Mouse (Mus musculus) myocyte (in vitro differentiated cells): Measurements from ENCODE around the gene Pih1d1. TPM values are rescaled to one million over a fixed set of nuclear protein-coding genes. Genes with fewer than 3 reads are reported as not detected.

ENCODE experiments used
- H3K27me3 ChIP-seq: one replicate; pipeline ENCODE4 v1.6.1; 2011; ENCODE audit not compliant: control insufficient read depth, insufficient read depth, insufficient read length
- H3K36me3 ChIP-seq: one replicate; pipeline ENCODE4 v1.6.1; 2011; ENCODE audit not compliant: control insufficient read depth, insufficient read depth
- H3K4me2 ChIP-seq: one replicate; pipeline ENCODE4 v1.6.1; 2011; ENCODE audit warnings: low read depth, control low read depth
- H3K4me3 ChIP-seq: one replicate; pipeline ENCODE4 v1.5.1; 2011; ENCODE audit warnings: mild to moderate bottlenecking, control low read depth, moderate library complexity
- H3K79me2 ChIP-seq: one replicate; pipeline ENCODE4 v1.6.1; 2011; ENCODE audit not compliant: control insufficient read depth, insufficient read depth
- H3ac ChIP-seq: one replicate; pipeline ENCODE4 v1.6.1; 2011; ENCODE audit not compliant: control insufficient read depth, insufficient read length
- CEBPB ChIP-seq: IDR thresholded peaks from 2 replicates; pipeline ENCODE4 v1.6.1; 2011; ENCODE audit warnings: mild to moderate bottlenecking, moderate library complexity; ENCODE audit not compliant: poor library complexity, insufficient read depth, severe bottlenecking
- E2F4 ChIP-seq: IDR thresholded peaks from one replicate; pipeline ENCODE4 v1.6.1; 2011; ENCODE audit warnings: mild to moderate bottlenecking, control low read depth, moderate library complexity; ENCODE audit not compliant: insufficient read depth
- MAX ChIP-seq: IDR thresholded peaks from one replicate; pipeline ENCODE4 v1.6.1; 2011; ENCODE audit warnings: low read depth, mild to moderate bottlenecking, control low read depth
- MYOD1 ChIP-seq, 3 experiments: IDR thresholded peaks; one replicate each; pipeline ENCODE4 v1.6.1; 2011; ENCODE audit warnings: control low read depth in 2 of 3, low read depth in 2 of 3, mild to moderate bottlenecking in 2 of 3, moderate library complexity in 1 of 3; ENCODE audit not compliant: insufficient read length in 2 of 3, control insufficient read depth in 1 of 3
- MYOG ChIP-seq, 3 experiments: IDR thresholded peaks; one replicate each; pipeline ENCODE4 v1.6.1; 2011; ENCODE audit warnings: control low read depth in 2 of 3, low read depth in 2 of 3, mild to moderate bottlenecking in 2 of 3; ENCODE audit not compliant: insufficient read length in 2 of 3, control insufficient read depth in 1 of 3, insufficient read depth in 1 of 3
- POLR2A ChIP-seq: IDR thresholded peaks from one replicate; pipeline ENCODE4 v1.6.1; 2011; ENCODE audit warnings: low read depth, mild to moderate bottlenecking, control low read depth, moderate library complexity; ENCODE audit not compliant: insufficient read length
- POLR2AphosphoS2 ChIP-seq: IDR thresholded peaks from one replicate; pipeline ENCODE4 v1.6.1; 2011; ENCODE audit warnings: low read depth, control low read depth; ENCODE audit not compliant: insufficient read length
- REST ChIP-seq: IDR thresholded peaks from one replicate; pipeline ENCODE4 v1.6.1; 2011; ENCODE audit warnings: mild to moderate bottlenecking, control low read depth, moderate library complexity; ENCODE audit not compliant: insufficient read depth, insufficient read length
- SRF ChIP-seq: IDR thresholded peaks from one replicate; pipeline ENCODE4 v1.6.1; 2011; ENCODE audit warnings: low read depth; ENCODE audit not compliant: control insufficient read depth, insufficient read length
- TCF12 ChIP-seq: IDR thresholded peaks from one replicate; pipeline ENCODE4 v1.6.1; 2011; ENCODE audit warnings: mild to moderate bottlenecking, control low read depth; ENCODE audit not compliant: poor library complexity, insufficient read depth, severe bottlenecking
- TCF3 ChIP-seq: IDR thresholded peaks from one replicate; pipeline ENCODE4 v1.6.1; 2011; ENCODE audit warnings: low read depth, control low read depth; ENCODE audit not compliant: insufficient read length
- USF1 ChIP-seq: IDR thresholded peaks from one replicate; pipeline ENCODE4 v1.6.1; 2011; ENCODE audit warnings: low read depth, mild to moderate bottlenecking, control low read depth, moderate library complexity
- polyA plus RNA-seq: library from polyadenylated mRNA; unstranded; fragments of >200 nt; fragmentation: generic; extraction: Trizol; gene quantifications from one replicate; pipeline ENCODE4 v1.2.1, GENCODE M21; 2012; ENCODE audit warnings: missing spikeins

Gene Pih1d1
- 81.9 TPM for polyA plus RNA-seq

DNA sequence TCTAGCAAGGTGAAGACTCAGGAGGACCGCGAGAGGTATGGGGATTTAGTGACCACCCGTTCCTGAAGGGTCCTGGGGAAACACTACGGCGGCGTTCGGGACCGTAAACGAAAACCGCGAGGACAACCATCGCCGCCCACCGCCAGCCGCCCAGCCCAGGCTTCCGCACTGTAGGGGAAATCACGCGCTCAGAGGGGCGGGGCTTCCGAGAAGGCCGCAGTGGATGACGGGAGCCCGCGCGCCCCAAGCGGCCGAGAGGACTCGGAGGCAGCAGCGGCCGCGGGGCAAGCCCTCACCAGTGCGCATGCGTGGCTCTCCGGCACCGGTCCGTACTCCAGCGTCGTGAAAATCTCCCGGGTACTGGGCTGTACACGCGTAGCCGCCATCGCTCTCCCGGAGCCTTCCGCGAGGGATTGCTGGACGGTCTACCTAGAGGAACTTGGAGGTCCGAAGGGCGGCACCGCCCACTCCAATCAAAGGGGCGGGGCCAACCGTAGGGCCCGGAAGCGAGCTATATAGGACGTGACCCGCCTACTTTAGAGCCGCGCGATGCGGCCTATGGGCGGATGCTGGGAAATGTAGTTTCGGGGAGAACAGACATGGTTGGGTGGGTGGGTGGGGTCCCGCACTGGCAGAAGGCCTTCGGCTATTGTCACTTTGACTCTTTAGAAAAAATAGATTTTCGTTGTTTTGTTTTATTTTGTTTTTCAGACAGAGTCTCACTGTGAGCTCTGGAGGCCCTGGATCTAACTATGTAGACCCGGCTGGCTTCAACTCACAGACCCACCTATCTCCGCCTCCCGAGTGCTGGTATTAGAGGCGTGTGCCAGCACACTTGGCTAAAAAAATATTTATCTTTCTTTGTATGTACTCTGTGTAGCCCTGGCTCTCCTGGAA, at the start of gene Pih1d1, which contains the start of gene Aldh16a1:
TSS of gene Pih1d1 (plus strand) at position 208 of the 897 bp plus-strand sequence.
TSS of gene Aldh16a1 (minus strand) at position 489 of the 897 bp plus-strand sequence.
- Histone ChIP-seq H3K79me2 (peaks cover 3% of the 10 kb centered on the region), H3ac (peak within 1 kb of the TSS; percentile 20), H3K4me2 (peak within 1 kb of the TSS; percentile 97), H3K27me3 (no peaks in the 10 kb centered on the region), H3K36me3 (no peaks in the 10 kb centered on the region), H3K4me3 (peak within 1 kb of the TSS; percentile 86)
- TF ChIP-seq USF1, result peak; percentile 39
- no peak for TF ChIP-seq TCF3
- peak; percentile 94 for TF ChIP-seq POLR2AphosphoS2
- TF ChIP-seq SRF, result peak; percentile 94
- TF ChIP-seq CEBPB, result no peak
- TF ChIP-seq REST, result no peak
- peak; percentile 90 for TF ChIP-seq POLR2A
- no peak for TF ChIP-seq MYOG (IDR thresholded peaks at IDR 0.05; ENCODE audit: control insufficient read depth in 1 of 3, insufficient read depth in 1 of 3, insufficient read length in 2 of 3, low read depth in 2 of 3)
- no peak for TF ChIP-seq MYOD1 (IDR thresholded peaks at IDR 0.05; ENCODE audit: control insufficient read depth in 1 of 3, insufficient read length in 2 of 3, low read depth in 2 of 3)
- TF ChIP-seq MAX, result no peak
- peak; percentile 71 for TF ChIP-seq E2F4
- no peak for TF ChIP-seq TCF12

DNA sequence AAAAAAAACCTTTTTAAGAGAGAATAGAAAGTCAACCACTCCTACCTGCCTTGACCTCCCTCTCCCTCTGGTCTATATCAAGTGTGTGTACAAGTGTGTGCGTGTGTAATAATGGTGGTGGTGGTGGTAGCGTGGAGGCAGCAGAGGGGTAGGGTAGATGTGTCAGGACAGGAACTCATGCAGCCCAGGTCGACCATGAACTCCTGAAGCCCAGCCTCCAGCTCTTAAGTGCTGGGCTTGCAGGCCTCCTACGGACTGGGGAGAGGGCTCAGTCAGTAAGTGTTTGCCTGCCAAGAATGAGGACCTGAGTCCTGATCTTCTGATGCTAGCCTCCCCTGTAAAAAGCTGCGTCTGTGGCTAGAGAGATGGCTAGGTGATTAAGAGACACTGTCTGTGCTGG, 49.2 kb upstream of the Pih1d1 start:
- TF ChIP-seq TCF3 (no peak), MAX (no peak), MYOD1 (IDR thresholded peaks at IDR 0.05; ENCODE audit: control insufficient read depth in 1 of 3, insufficient read length in 2 of 3, low read depth in 2 of 3) (no peak), E2F4 (no peak)
- H3K4me2 ChIP-seq, result no peak overlapping the region
- H3K36me3 ChIP-seq, result no peaks in the 10 kb centered on the region
- no peaks in the 10 kb centered on the region for H3K27me3 ChIP-seq
- H3K4me3 ChIP-seq, result no peak overlapping the region
- H3ac ChIP-seq, result no peak overlapping the region
- no peaks in the 10 kb centered on the region for H3K79me2 ChIP-seq

DNA sequence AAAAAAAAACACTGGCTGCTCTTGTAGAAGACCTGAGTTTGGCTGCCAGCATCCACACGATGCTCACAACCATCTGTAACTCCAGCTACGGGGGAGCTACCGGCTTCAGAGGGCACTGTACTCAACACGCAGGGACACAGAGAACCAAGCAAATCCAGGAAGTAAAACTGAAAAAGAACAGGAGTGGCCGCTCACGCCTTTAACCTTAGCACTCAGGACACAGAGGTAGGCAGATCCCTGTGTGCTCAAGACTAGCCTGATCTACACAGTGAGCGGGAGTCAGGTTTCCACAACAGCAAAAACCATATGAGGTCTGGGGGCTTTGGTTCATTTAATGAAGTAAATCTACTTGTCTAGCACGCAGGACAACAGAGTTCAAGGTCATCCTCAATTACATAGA, 48.6 kb upstream of the Pih1d1 start:
- H3K4me3 ChIP-seq, result no peak overlapping the region
- no peaks in the 10 kb centered on the region for H3K79me2 ChIP-seq
- no peak overlapping the region for H3ac ChIP-seq
- H3K27me3 ChIP-seq, result no peaks in the 10 kb centered on the region
- H3K4me2 ChIP-seq, result no peak overlapping the region
- TF ChIP-seq MYOD1 (IDR thresholded peaks at IDR 0.05; ENCODE audit: control insufficient read depth in 1 of 3, insufficient read length in 2 of 3, low read depth in 2 of 3) (no peak), POLR2AphosphoS2 (no peak), E2F4 (no peak), SRF (no peak), MYOG (IDR thresholded peaks at IDR 0.05; ENCODE audit: control insufficient read depth in 1 of 3, insufficient read depth in 1 of 3, insufficient read length in 2 of 3, low read depth in 2 of 3) (no peak), USF1 (no peak), TCF12 (no peak), POLR2A (no peak), MAX (no peak)
- H3K36me3 ChIP-seq, result no peaks in the 10 kb centered on the region

DNA sequence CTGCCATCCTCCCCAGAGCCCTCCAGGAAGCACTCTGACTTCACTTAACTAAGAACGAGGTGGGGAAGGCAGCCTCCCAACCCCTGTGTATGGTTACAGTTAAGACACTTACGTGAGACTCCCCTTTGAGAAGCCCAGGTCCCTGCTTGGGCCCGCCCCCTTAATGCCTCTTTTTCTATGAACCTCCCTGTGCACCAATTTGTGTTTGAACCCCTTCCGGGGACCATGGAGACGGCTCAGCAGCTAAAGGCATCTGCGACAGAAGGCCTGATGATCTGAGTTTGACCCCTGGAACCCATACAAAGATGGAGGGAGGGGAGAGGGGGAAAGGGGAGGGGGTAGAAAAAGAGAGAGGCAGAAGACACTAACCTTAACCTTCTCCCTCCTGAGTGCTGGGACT, 47.7 kb upstream of the Pih1d1 start:
- TF ChIP-seq TCF3, result no peak
- TF ChIP-seq TCF12, result no peak
- TF ChIP-seq SRF, result no peak
- no peak for TF ChIP-seq REST
- no peak for TF ChIP-seq MYOG (IDR thresholded peaks at IDR 0.05; ENCODE audit: control insufficient read depth in 1 of 3, insufficient read depth in 1 of 3, insufficient read length in 2 of 3, low read depth in 2 of 3)
- no peak for TF ChIP-seq POLR2A
- no peak for TF ChIP-seq E2F4
- TF ChIP-seq CEBPB, result no peak
- TF ChIP-seq MYOD1 (IDR thresholded peaks at IDR 0.05; ENCODE audit: control insufficient read depth in 1 of 3, insufficient read length in 2 of 3, low read depth in 2 of 3), result no peak
- TF ChIP-seq USF1, result no peak
- no peak for TF ChIP-seq POLR2AphosphoS2
- TF ChIP-seq MAX, result no peak
- Histone ChIP-seq H3K27me3 (no peaks in the 10 kb centered on the region), H3ac (no peak overlapping the region), H3K4me3 (no peak overlapping the region), H3K4me2 (no peak overlapping the region), H3K36me3 (no peaks in the 10 kb centered on the region), H3K79me2 (no peaks in the 10 kb centered on the region)
